Mouse (Mus musculus): ENCODE measurements around the gene Fundc2. TPM values are rescaled to one million over a fixed set of nuclear protein-coding genes. Genes with fewer than 3 reads are reported as not detected.
A peak's percentile ranks its signal among the peaks of the same experiment; 100 is the strongest.

The Fundc2 gene
- total and polyA plus RNA-seq, 2 experiments = 1.2 to 6.8 TPM

GRCm38 (mm10) chrX:75381699-75382098, 500 bp upstream of the Fundc2 start:
- TF ChIP-seq POLR2A (IDR thresholded peaks at IDR 0.05; ENCODE audit: extremely low read depth, insufficient read depth, low read length) (no peak), CTCF (IDR thresholded peaks at IDR 0.05; ENCODE audit: low read depth, low read length) (no peak)
- Histone ChIP-seq H3K9ac (ENCODE audit: low read depth, low read length) (no peak overlapping the region), H3K4me1 (ENCODE audit: control insufficient read depth, insufficient read depth, low read length) (peaks cover 2% of the 10 kb centered on the region; the same call in 1 of the 2 replicates), H3K27ac (replicated peaks; ENCODE audit: insufficient read depth, low read depth, low read length) (no peak overlapping the region), H3K36me3 (ENCODE audit: control insufficient read depth, insufficient read depth, low read length) (no peaks in the 10 kb centered on the region), H3K27me3 (ENCODE audit: control insufficient read depth, insufficient read depth, low read length) (no peaks in the 10 kb centered on the region), H3K4me3 (ENCODE audit: insufficient read depth, low read depth, low read length) (no peak overlapping the region), H3K79me2 (ENCODE audit: control insufficient read depth, insufficient read depth, low read length) (no peaks in the 10 kb centered on the region; the same call in 1 of the 2 replicates)
- 54% methylated on average over 5 of the region's 5 CpGs for WGBS
- peak; percentile 10 for DNase-seq (ENCODE audit: extremely low read depth, low read depth, low spot score)

- peaks cover 2% of the 10 kb centered on the region; the same call in 1 of the 2 replicates for H3K36me3 ChIP-seq (ENCODE audit: control insufficient read depth, insufficient read depth, low read length)
- no peak for TF ChIP-seq POLR2A (IDR thresholded peaks at IDR 0.05; ENCODE audit: extremely low read depth, insufficient read depth, low read length)
- no peak for TF ChIP-seq CTCF (IDR thresholded peaks at IDR 0.05; ENCODE audit: low read depth, low read length)
- no peak overlapping the region for H3K4me3 ChIP-seq (ENCODE audit: insufficient read depth, low read depth, low read length)
- 87% methylated on average over 1 of the region's 1 CpGs for WGBS
- H3K27me3 ChIP-seq (ENCODE audit: control insufficient read depth, insufficient read depth, low read length) = no peaks in the 10 kb centered on the region
- DNase-seq (ENCODE audit: extremely low read depth, low read depth, low spot score) = no peak
- H3K79me2 ChIP-seq (ENCODE audit: control insufficient read depth, insufficient read depth, low read length) = no peaks in the 10 kb centered on the region
- H3K9ac ChIP-seq (ENCODE audit: low read depth, low read length) = no peak overlapping the region
- H3K4me1 ChIP-seq (ENCODE audit: control insufficient read depth, insufficient read depth, low read length) = no peaks in the 10 kb centered on the region; the same call in 1 of the 2 replicates
- no peak overlapping the region for H3K27ac ChIP-seq (replicated peaks; ENCODE audit: insufficient read depth, low read depth, low read length)
Measured at GRCm38 (mm10) chrX:75399471-75399870, 17.3 kb downstream of the Fundc2 start.

GRCm38 (mm10) chrX:75402668-75403067, 20.5 kb downstream of the Fundc2 start:
- TF ChIP-seq POLR2A (IDR thresholded peaks at IDR 0.05; ENCODE audit: extremely low read depth, insufficient read depth, low read length) (no peak), CTCF (IDR thresholded peaks at IDR 0.05; ENCODE audit: low read depth, low read length) (no peak)
- WGBS = 86% methylated on average over 2 of the region's 2 CpGs
- peak overlapping the region; percentile 48 for H3K27ac ChIP-seq (replicated peaks; ENCODE audit: insufficient read depth, low read depth, low read length)

GRCm38 (mm10) chrX:75403350-75403749, 21.2 kb downstream of the Fundc2 start:
- no peaks in the 10 kb centered on the region for H3K27me3 ChIP-seq (ENCODE audit: control insufficient read depth, insufficient read depth, low read length)
- no peak overlapping the region for H3K4me3 ChIP-seq (ENCODE audit: insufficient read depth, low read depth, low read length)
- no peak overlapping the region; the same call in 1 of the 2 replicates for H3K27ac ChIP-seq (replicated peaks; ENCODE audit: insufficient read depth, low read depth, low read length)
- no peak for DNase-seq (ENCODE audit: extremely low read depth, low read depth, low spot score)
- no peak for TF ChIP-seq POLR2A (IDR thresholded peaks at IDR 0.05; ENCODE audit: extremely low read depth, insufficient read depth, low read length)
- TF ChIP-seq CTCF (IDR thresholded peaks at IDR 0.05; ENCODE audit: low read depth, low read length) = no peak
- H3K79me2 ChIP-seq (ENCODE audit: control insufficient read depth, insufficient read depth, low read length) = no peaks in the 10 kb centered on the region
- no peaks in the 10 kb centered on the region; the same call in 1 of the 2 replicates for H3K4me1 ChIP-seq (ENCODE audit: control insufficient read depth, insufficient read depth, low read length)
- H3K36me3 ChIP-seq (ENCODE audit: control insufficient read depth, insufficient read depth, low read length) = peaks cover 2% of the 10 kb centered on the region
- H3K9ac ChIP-seq (ENCODE audit: low read depth, low read length) = no peak overlapping the region

More at GRCm38 (mm10) chrX:75402668-75403067, 20.5 kb downstream of the Fundc2 start:
- Histone ChIP-seq H3K36me3 (ENCODE audit: control insufficient read depth, insufficient read depth, low read length) (peaks cover 2% of the 10 kb centered on the region), H3K9ac (ENCODE audit: low read depth, low read length) (no peak overlapping the region), H3K4me3 (ENCODE audit: insufficient read depth, low read depth, low read length) (no peak overlapping the region), H3K79me2 (ENCODE audit: control insufficient read depth, insufficient read depth, low read length) (no peaks in the 10 kb centered on the region), H3K4me1 (ENCODE audit: control insufficient read depth, insufficient read depth, low read length) (no peaks in the 10 kb centered on the region; the same call in 1 of the 2 replicates), H3K27me3 (ENCODE audit: control insufficient read depth, insufficient read depth, low read length) (no peaks in the 10 kb centered on the region)
- peak; percentile 19 for DNase-seq (ENCODE audit: extremely low read depth, low read depth, low spot score)

GRCm38 (mm10) chrX:75409711-75410110, 27.5 kb downstream of the Fundc2 start:
- Histone ChIP-seq H3K4me1 (ENCODE audit: control insufficient read depth, insufficient read depth, low read length) (no peaks in the 10 kb centered on the region; the same call in 1 of the 2 replicates), H3K79me2 (ENCODE audit: control insufficient read depth, insufficient read depth, low read length) (no peaks in the 10 kb centered on the region; the same call in 1 of the 2 replicates), H3K9ac (ENCODE audit: low read depth, low read length) (no peak overlapping the region), H3K27me3 (ENCODE audit: control insufficient read depth, insufficient read depth, low read length) (no peaks in the 10 kb centered on the region), H3K27ac (replicated peaks; ENCODE audit: insufficient read depth, low read depth, low read length) (no peak overlapping the region), H3K36me3 (ENCODE audit: control insufficient read depth, insufficient read depth, low read length) (peaks cover 2% of the 10 kb centered on the region), H3K4me3 (ENCODE audit: insufficient read depth, low read depth, low read length) (no peak overlapping the region)
- no peak for TF ChIP-seq POLR2A (IDR thresholded peaks at IDR 0.05; ENCODE audit: extremely low read depth, insufficient read depth, low read length)
- TF ChIP-seq CTCF (IDR thresholded peaks at IDR 0.05; ENCODE audit: low read depth, low read length) = no peak
- peak; percentile 30 for DNase-seq (ENCODE audit: extremely low read depth, low read depth, low spot score)
- WGBS = 97% methylated on average over 1 of the region's 1 CpGs
